Mouse (Mus musculus) kidney, adult 2 months (tissue): Measurements from ENCODE around the gene Tvp23b.

Experiments used
- CTCF ChIP-seq: fragments of 200-500 bp; conservative IDR thresholded peaks from 2 replicates; pipeline ENCODE4 v1.5.1; 2011; ENCODE audit warnings: low read depth, mild to moderate bottlenecking, control low read depth, low read length, moderate library complexity, mixed read lengths; ENCODE audit not compliant: insufficient read depth, insufficient read length
- POLR2A ChIP-seq: fragments of 200-500 bp; IDR thresholded peaks from one replicate; pipeline ENCODE4 v1.6.1; 2011; ENCODE audit warnings: low read depth, low read length, control low read depth

GRCm38 (mm10) chr11:62924091-62924761 lies 45.0 kb downstream of the Tvp23b start:
- TF ChIP-seq CTCF (no peak), POLR2A (no peak)
